Mouse (Mus musculus) lung, embryonic 16.5 days (tissue): ENCODE measurements around the gene Rras. TPM values are rescaled to one million over a fixed set of nuclear protein-coding genes. Genes with fewer than 3 reads are reported as not detected.

Source experiments
- ATAC-seq: fragments of 200-750 bp; cut with Nextera tagmentation; 2 replicates; pipeline ENCODE4 v1.8.0; 2017; ENCODE audit warnings: low read depth, mild to moderate bottlenecking, moderate library complexity
- H3K27ac ChIP-seq: fragments of 300-500 bp; sonication (generic); 2 replicates; pipeline ENCODE4 v1.5.1; 2014; ENCODE audit warnings: mild to moderate bottlenecking, control low read depth, low read length
- H3K27me3 ChIP-seq: fragments of 300-500 bp; sonication (generic); 2 replicates; pipeline ENCODE4 v1.6.1; 2014; ENCODE audit warnings: low read depth, low read length, mixed read lengths; ENCODE audit not compliant: control insufficient read depth, insufficient read depth
- H3K36me3 ChIP-seq: fragments of 300-500 bp; sonication (generic); 2 replicates; pipeline ENCODE4 v1.6.1; 2014; ENCODE audit warnings: low read length; ENCODE audit not compliant: control insufficient read depth, insufficient read depth
- H3K4me1 ChIP-seq: fragments of 300-500 bp; sonication (generic); replicated peaks from 2 replicates; pipeline ENCODE4 v1.6.1; 2014; ENCODE audit warnings: low read length, mixed read lengths; ENCODE audit not compliant: control insufficient read depth, insufficient read depth
- H3K4me2 ChIP-seq: fragments of 300-500 bp; sonication (generic); 2 replicates; pipeline ENCODE4 v1.6.1; 2014; ENCODE audit warnings: low read depth, low read length, control low read depth
- H3K4me3 ChIP-seq: fragments of 300-500 bp; sonication (generic); 2 replicates; pipeline ENCODE4 v1.5.1; 2014; ENCODE audit warnings: mild to moderate bottlenecking, low read length, control low read depth
- H3K9ac ChIP-seq: fragments of 300-500 bp; sonication (generic); 2 replicates; pipeline ENCODE4 v1.6.1; 2014; ENCODE audit warnings: low read length, control low read depth
- H3K9me3 ChIP-seq: fragments of 300-500 bp; sonication (generic); 2 replicates; pipeline ENCODE4 v1.6.1; 2016; ENCODE audit warnings: low read length; ENCODE audit not compliant: control insufficient read depth
- WGBS: fragments of 180-500 bp; shearing (Covaris S2); extraction: QIAGEN DNeasy Blood & Tissue Kit; methylation state at CpG from one replicate; pipeline ENCODE4 v1.1.7; 2014; 5-methylcytosine and 5-hydroxymethylcytosine counted together
- polyA plus RNA-seq: library from polyadenylated mRNA; unstranded; fragments of >200 nt; fragmentation: Nextera tagmentation; extraction: Ambion mirVana; gene quantifications from 2 replicates; pipeline ENCODE4 v1.2.1, GENCODE M21; 2015

The Rras gene
- polyA plus RNA-seq, 1 experiment from 2014 or later, result 54.6 TPM

DNA sequence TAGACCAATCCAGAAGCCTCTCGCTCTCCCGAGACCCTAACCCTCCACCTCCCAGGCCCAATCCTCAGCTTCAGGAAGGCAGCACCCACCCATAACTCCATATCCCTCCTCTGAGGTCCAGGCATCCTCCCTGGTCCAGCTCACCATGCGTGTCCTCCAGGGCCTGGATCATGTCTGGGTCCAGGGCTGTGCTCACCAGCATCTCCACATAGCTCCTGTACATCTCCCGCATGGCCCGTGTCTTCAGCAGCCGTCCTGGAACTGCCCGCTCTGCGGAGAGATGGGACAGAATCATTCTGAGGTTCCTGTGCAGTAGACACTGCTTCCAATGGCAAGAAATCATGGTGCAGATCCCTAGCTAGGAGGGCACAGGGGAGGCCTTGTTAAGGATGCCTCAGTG lies 13.1 kb downstream of the Rras start:
- no peaks in the 10 kb centered on the region for H3K27me3 ChIP-seq
- H3K4me2 ChIP-seq, result no peak overlapping the region
- no peaks in the 10 kb centered on the region for H3K9me3 ChIP-seq
- 94% methylated on average over 8 of the region's 8 CpGs for WGBS
- no peaks in the 10 kb centered on the region for H3K4me1 ChIP-seq
- H3K36me3 ChIP-seq, result peaks cover 70% of the 10 kb centered on the region
- H3K27ac ChIP-seq, result no peak overlapping the region
- no peak overlapping the region for H3K9ac ChIP-seq
- ATAC-seq, result no peak
- H3K4me3 ChIP-seq, result no peak overlapping the region

DNA sequence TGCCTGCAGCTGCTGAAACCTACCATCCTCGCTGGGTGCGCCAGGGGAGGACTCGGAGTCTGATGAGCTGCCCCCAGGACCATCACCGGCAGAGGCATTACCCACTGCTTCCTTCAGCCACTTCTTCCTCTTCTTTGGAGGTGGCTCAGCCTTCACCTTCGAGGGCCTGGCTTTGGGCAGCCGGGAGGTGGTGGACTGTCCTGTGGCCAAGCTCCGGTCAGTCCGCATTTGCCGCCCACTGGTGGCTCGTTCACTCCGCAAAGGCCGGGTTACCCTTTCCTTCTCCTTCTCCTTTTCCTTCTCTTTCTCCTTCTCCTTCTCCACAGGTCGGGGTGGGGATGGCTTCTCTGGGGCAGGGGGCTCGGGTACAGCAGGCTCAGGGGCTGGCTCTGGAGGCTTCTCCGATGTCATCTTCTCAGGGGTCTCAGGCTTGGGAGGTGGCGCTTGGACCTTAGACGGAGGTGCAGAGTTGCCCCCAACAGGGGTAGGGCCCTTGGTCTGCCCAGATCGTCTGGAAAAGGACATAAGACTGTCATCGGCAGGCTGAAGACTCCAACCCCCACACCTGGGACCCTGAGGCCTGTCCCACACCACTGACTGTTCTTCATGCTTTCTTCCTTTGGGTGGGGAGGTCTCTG lies 16.1 kb downstream of the Rras start:
- Histone ChIP-seq H3K27ac (no peak overlapping the region), H3K9ac (no peak overlapping the region), H3K4me3 (no peak overlapping the region), H3K36me3 (peaks cover 74% of the 10 kb centered on the region), H3K4me1 (no peaks in the 10 kb centered on the region), H3K4me2 (no peak overlapping the region), H3K9me3 (no peaks in the 10 kb centered on the region), H3K27me3 (no peaks in the 10 kb centered on the region)
- no peak for ATAC-seq
- 91% methylated on average over 19 of the region's 19 CpGs for WGBS

DNA sequence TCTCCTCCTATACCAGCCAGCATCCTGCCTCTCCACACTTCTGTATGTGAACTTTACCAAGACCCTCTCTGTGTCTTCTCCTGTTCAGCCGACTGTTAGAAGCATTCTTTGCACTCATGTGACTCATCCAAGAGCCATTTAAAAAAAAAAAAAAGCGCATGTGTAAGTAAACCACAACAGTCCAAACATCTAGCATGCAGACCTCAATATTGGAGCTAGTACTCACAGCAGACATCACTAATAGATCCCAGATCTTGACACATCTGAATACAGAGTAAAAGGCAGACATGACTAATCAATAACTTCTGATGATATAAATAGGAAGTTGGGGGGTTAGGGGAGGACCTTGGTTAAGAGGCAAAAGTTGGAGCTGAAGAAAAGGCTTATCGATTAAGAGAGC lies 17.9 kb downstream of the Rras start:
- no peaks in the 10 kb centered on the region for H3K9me3 ChIP-seq
- H3K4me1 ChIP-seq, result no peaks in the 10 kb centered on the region
- ATAC-seq, result no peak
- 73% methylated on average over 3 of the region's 3 CpGs for WGBS
- no peak overlapping the region for H3K27ac ChIP-seq
- no peak overlapping the region for H3K4me3 ChIP-seq
- H3K9ac ChIP-seq, result no peak overlapping the region
- no peaks in the 10 kb centered on the region for H3K27me3 ChIP-seq
- no peak overlapping the region for H3K4me2 ChIP-seq
- H3K36me3 ChIP-seq, result peaks cover 73% of the 10 kb centered on the region

DNA sequence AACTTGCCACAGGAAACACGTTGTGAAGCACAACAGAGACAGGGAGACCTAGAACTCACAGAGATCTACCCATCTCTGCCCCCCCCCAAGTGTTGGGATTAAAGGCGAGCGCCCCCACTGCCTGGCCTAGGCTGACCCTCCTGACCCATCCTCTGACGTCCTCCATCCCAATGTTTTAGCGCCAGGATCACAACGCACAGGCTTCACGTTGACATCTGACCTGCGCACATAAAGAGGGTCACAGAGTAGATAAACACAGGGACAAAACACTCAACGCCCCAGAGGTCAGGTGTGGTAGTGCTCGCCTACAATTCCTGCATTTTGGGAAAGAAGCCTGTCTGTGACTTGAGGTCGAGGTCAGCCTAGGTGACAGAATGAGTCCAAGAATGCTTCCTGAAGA lies 18.9 kb downstream of the Rras start:
- no peaks in the 10 kb centered on the region for H3K9me3 ChIP-seq
- ATAC-seq, result no peak
- H3K9ac ChIP-seq, result no peak overlapping the region
- no peak overlapping the region for H3K4me3 ChIP-seq
- peaks cover 69% of the 10 kb centered on the region for H3K36me3 ChIP-seq
- 82% methylated on average over 11 of the region's 11 CpGs for WGBS
- H3K4me2 ChIP-seq, result no peak overlapping the region
- no peaks in the 10 kb centered on the region for H3K4me1 ChIP-seq
- H3K27me3 ChIP-seq, result no peaks in the 10 kb centered on the region
- H3K27ac ChIP-seq, result no peak overlapping the region

DNA sequence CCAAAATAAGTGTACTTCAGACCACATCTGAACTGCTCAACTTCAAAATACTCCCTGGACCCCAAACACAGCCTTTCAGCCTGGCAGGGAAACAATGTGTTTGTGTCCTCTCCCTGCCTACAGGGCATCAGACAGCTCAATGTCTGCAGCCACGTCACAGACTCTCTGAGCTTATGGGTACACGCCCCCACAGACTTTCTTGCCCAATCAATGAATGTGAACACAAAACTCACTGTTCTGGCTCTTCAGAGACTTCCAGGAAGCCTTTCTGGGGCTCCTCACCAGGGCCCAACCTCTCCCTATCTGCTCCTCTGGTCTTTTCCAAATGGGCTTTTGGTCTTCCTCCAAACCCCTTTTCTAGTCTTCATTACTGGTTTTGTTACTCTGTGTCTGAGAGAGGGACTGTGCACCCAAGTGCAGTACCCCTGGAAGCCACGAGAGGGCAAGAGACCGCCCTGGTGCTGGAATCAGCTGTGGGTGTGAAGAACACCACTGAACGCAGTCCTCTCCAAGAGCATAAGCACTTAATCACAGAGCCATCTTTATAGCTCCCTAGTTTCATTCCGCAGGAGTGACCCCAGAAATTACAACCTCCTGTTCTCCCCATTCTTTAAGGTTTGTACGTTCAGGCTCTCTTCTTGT lies 20.1 kb downstream of the Rras start:
- Histone ChIP-seq H3K36me3 (peaks cover 72% of the 10 kb centered on the region), H3K4me1 (no peaks in the 10 kb centered on the region), H3K9ac (no peak overlapping the region)

DNA sequence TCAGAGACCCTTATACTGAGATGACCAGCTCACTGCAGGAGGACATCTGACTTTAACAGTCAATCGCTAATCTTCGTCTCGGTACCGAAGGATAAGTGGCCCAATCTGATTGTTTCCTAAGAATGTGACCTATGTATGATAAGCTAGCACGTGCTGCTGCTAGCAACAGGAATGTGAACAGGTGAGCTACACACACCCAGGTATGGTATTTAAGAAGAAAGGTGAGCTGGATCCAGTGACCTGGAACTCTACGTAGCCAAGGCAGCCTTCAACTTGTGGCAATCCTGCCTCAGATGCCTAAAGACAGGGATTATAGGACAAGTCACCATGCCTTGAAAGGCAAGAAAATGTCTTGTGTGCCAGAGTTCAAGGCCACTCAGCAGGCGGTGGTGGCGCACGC lies 20.6 kb downstream of the Rras start:
- Histone ChIP-seq H3K36me3 (peaks cover 72% of the 10 kb centered on the region), H3K9ac (no peak overlapping the region), H3K27me3 (no peaks in the 10 kb centered on the region), H3K27ac (no peak overlapping the region), H3K4me3 (no peak overlapping the region), H3K9me3 (no peaks in the 10 kb centered on the region), H3K4me1 (no peaks in the 10 kb centered on the region), H3K4me2 (no peak overlapping the region)
- WGBS, result 95% methylated on average over 9 of the region's 9 CpGs
- ATAC-seq, result no peak

More for the DNA sequence above, 20.1 kb downstream of the Rras start:
- ATAC-seq, result 0 out of 2 replicates have a peak, but pooled peaks have one; percentile 64
- Histone ChIP-seq H3K27me3 (no peaks in the 10 kb centered on the region), H3K9me3 (no peaks in the 10 kb centered on the region), H3K4me3 (no peak overlapping the region), H3K27ac (no peak overlapping the region), H3K4me2 (no peak overlapping the region)
- 64% methylated on average over 7 of the region's 7 CpGs for WGBS

DNA sequence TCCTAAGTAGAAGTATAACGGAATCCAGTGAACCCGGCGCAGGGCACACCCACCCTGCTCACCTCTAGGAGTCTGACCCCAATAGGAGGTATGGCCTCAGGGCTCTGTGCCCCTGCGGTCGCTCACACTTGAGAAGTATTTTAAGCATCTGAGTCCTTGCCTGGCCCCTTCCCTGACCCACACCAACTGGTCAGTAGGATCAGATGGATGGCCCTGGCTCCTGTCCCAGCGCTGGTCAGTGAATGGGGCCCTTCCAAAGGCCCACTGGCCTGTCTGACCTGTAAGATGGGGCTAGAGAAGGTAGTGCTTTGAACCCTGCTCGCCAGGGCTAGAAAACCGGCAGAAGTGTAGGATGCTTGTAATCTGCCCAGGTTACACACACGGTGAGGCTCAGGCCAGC lies 23.1 kb downstream of the Rras start:
- H3K27me3 ChIP-seq, result no peaks in the 10 kb centered on the region
- peaks cover 65% of the 10 kb centered on the region for H3K36me3 ChIP-seq
- WGBS, result 92% methylated on average over 9 of the region's 9 CpGs
- H3K4me1 ChIP-seq, result no peaks in the 10 kb centered on the region
- H3K4me3 ChIP-seq, result no peak overlapping the region
- H3K9me3 ChIP-seq, result no peaks in the 10 kb centered on the region
- no peak overlapping the region for H3K27ac ChIP-seq
- no peak for ATAC-seq
- no peak overlapping the region for H3K4me2 ChIP-seq
- H3K9ac ChIP-seq, result no peak overlapping the region

DNA sequence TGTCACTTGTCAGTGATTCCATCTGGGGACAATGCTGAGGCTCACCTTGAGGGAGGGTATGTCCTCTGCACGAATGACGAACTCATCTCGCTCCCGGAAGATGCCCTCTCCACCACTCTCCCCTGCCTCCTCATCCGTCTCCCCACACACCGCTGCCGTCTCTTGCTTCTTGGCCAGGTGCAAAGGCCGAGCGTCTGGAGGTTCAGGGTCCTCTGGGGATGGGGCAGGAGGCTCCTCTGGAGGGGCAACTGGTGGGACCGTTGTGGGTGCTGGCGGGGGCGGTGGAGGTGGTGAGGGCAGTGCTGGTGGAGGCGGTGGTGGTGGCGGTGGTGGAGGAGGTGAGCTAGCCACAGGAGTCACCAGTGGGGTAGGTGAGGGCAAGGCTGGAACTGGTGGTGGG lies 25.5 kb downstream of the Rras start:
- H3K9ac ChIP-seq, result no peak overlapping the region
- no peak overlapping the region for H3K4me3 ChIP-seq
- 90% methylated on average over 14 of the region's 14 CpGs for WGBS
- no peaks in the 10 kb centered on the region for H3K9me3 ChIP-seq
- H3K27me3 ChIP-seq, result no peaks in the 10 kb centered on the region
- H3K4me2 ChIP-seq, result no peak overlapping the region
- peaks cover 73% of the 10 kb centered on the region for H3K36me3 ChIP-seq
- ATAC-seq, result no peak
- no peak overlapping the region for H3K27ac ChIP-seq
- H3K4me1 ChIP-seq, result no peaks in the 10 kb centered on the region

DNA sequence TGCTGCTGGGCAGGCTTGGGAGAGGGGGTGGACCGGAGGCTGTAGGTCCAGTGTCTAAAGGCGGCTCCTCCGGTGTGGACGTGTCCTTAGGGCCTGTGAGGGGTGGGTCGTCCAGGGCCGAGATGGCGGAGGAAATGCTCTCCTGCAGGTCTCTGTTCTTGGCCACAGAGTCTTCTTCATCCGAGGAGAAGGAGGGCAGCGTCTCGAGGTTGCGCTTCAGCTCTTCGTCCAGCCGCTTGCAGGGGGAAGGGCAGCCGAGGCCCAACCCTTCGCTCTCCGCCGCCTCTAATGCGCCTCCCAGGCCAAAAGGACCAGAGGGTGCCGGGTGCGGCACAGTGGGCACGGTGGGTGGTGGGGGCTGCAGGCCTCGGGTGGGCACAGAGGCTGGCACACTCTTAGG lies 28.0 kb downstream of the Rras start:
- WGBS, result 92% methylated on average over 22 of the region's 22 CpGs
- Histone ChIP-seq H3K4me3 (no peak overlapping the region), H3K9ac (no peak overlapping the region), H3K4me1 (peaks cover 3% of the 10 kb centered on the region), H3K36me3 (peaks cover 73% of the 10 kb centered on the region), H3K9me3 (no peaks in the 10 kb centered on the region), H3K27ac (no peak overlapping the region), H3K4me2 (no peak overlapping the region), H3K27me3 (no peaks in the 10 kb centered on the region)
- ATAC-seq, result no peak
